Mouse (Mus musculus) cerebellum, adult 2 months (tissue): Measurements from ENCODE around the gene Fbxl14.

Experiments used
- CTCF ChIP-seq: fragments of 200-500 bp; IDR thresholded peaks from 2 replicates; pipeline ENCODE4 v1.5.1; 2011; ENCODE audit warnings: low read depth, mild to moderate bottlenecking, control low read depth, low read length, moderate library complexity, borderline replicate concordance; ENCODE audit not compliant: insufficient read depth
- POLR2A ChIP-seq: fragments of 200-500 bp; IDR thresholded peaks from 2 replicates; pipeline ENCODE4 v1.6.1; 2011; ENCODE audit warnings: low read length, control low read depth, borderline replicate concordance; ENCODE audit not compliant: insufficient read depth

DNA sequence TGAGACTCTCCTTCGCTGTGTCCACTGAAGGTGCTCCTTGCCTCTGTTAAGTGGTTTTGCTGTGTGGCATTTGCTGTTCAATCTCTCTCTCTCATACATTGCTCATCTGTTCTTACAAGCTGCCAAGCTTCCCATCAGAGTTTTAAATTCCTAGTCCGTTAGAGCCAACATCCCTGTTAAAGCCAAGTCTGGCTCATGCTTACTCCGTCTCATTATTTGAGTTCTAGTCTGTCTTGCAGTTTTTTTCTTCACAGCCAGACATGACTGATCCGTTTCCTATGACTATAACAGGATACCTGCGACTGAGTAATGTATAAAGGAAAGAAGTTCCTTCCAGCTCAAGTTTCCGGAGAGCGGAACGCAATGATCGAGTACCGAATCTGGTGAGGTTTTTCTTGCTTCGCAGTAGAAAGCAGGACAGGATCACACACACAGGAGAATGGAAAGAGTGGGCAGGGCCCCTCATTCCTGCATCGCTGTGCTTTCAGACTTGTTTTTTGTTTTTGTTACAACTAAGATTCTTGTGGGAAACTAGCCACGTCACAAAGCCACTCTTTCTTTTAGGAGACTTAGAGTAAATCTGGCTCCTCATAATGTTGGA lies 30.1 kb downstream of the Fbxl14 start:
- no peak for TF ChIP-seq CTCF
- TF ChIP-seq POLR2A, result no peak
